Mouse (Mus musculus) spleen, postnatal 4 days (tissue): ENCODE measurements around the gene Cachd1.

ENCODE experiments used
- DNase-seq, 2 experiments: peaks; one replicate each; pipeline ENCODE4 v3.0.0; 2022; ENCODE audit warnings: low spot score in 2 of 2

The Cachd1 gene

DNA sequence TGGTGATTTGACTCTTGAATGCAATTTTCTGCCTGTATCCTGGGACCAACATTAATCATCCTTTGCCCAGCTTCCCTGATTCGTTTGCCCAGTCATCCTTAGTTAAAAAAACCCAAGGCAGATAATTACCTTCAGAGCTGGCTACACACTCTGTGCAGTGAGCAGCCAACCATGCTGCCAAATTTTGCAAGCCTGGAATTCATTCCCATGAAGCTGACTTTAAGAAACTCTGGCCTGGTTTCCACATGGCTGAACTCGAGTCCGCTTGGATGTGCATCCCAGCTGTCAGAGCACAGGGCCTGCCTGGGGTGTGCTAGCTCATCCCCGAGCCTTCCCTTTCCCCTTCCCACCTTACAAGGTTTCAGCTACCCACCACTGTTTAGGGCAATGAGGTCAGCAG lies 214.5 kb downstream of the Cachd1 start:
- DNase-seq, result no peak

DNA sequence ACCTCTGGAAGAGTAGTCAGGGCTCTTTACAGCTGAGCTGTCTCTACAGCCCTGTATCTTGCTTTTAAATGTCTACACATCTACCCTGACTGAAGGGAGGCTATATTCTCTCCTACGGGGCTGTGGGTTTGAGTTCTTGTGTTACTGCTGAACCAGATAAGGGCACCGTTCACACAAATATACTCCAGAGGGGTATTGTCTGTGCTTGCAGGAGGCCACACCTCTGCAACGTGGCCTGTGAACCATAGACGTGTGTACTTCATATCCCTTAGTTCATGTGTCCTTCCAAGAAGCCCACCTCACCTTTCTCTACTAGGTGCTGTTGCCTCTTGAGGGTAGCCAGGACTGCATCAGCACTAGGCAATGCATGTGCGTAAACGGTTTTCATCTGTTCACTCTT lies 215.6 kb downstream of the Cachd1 start:
- no peak for DNase-seq

DNA sequence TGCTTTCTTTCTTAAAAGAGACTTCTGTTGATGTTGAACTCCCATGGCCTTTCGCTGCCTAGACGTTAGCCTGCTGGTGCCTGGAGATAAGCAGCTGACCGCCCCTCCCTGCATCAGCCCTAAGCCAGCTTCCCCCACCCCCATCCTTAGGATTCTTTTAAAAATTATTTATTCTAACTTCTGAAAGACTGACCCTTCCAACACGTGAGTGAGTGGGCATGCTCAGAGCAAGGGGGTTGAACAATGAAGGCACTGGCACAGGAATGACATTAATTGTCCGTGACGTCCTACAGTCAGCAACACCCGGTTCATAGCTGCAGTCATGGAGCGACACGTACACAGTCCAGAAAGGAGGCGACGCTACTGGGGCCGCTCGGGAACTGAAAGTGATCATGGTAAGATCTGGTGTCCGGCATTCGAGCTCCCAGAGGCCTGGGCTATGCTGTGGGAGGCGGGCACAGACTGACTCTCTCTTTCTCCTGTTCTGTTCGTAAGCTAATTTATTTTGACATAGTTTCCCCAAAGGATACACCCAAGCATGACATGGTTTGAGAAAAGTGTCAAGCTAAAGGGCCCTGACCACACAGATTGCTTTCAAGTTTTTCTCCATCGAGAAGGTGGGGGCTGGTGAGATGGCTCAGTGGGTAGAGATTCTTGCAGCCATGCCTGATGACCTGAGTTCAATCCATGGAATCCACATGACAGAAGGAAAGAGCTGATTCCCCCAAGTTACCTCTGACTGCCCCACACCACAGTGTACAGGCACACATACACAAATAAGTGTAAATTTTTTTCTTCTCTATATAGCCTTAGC lies 218.2 kb downstream of the Cachd1 start:
- DNase-seq, result peak; percentile 54 to 68

DNA sequence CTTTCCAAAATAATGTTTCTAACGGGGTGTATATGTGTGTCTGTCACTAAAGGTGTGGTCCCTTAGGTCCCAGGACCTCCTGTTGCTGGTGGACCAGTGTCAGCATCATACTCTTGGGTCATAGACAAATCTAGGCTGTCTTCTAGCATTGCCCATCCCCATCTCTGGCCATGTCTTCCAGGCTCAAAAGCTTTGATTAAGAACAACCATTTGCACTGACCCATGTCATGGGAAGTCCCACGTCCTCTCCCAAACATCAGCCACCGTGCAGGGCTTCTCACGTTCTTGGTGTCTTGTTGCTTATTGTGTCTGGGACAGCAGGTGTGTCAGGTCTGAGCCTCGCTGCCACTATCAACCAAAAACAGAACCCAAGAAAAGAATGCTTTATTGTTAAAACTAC lies 219.1 kb downstream of the Cachd1 start:
- no peak for DNase-seq

DNA sequence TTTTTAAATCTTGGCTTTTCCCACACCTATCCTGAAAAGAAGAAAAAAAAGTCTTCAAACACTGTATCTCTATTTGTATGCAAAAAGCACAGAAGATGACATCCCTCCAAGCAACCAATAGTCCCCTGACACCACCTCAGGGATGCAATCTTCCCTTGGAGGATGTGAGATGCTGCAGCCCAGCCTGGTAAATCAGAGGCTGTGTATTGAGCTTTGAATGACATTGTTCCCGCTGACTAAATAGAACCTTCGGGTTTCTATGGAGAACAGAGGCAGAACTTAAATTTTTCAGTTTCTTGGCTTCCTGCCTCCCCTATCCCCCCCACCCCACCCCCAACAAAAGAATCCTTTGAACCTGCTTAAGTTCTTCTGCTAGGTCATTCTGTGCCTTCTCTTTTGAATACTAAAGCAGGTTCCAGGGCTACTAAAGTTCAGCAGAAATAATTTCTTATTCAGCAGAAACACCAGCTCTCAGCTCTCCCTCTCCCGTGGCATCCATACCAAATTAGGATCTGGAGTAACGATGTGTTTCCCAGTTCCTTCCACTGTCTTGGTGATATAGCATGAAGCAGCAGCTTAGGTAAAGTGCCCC lies 219.7 kb downstream of the Cachd1 start:
- DNase-seq, result no peak

DNA sequence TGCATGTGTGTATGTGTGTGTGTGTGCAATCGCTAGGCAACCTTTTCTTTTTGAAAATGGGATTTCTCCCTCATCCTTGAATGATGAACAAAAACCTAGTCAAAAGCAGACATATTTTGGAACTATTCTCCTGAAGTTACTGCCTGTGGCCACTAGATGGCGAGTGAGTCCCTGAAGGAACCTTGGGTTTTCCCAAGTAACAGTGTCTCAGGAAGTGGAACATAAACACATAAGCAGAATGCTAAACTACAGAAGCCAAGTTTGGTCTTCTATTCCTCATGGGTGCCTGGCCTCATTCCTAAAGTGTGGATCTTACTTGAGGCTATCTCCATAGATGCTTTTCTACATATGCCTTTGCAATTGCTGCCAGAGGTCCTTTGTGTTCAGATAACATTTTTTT lies 221.7 kb downstream of the Cachd1 start:
- DNase-seq, result no peak

DNA sequence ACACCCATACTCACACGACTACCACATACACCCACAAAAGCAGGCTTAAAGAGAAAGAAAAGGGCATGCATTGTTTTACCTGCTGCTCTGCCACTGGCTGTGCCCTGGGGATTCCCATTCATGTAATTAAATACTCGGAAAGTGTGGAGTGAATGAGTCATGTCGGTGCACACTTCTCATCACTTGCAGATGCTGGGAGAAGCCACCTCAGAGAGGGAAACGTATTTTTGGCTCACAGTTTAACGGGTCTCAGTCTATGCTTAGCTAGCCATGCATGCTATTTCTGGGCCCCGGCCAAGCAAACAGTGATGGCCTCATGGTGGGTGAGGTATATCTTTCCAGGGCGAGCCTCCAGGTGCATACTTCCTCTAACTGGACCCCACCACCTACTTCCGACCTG lies 222.4 kb downstream of the Cachd1 start:
- no peak for DNase-seq

DNA sequence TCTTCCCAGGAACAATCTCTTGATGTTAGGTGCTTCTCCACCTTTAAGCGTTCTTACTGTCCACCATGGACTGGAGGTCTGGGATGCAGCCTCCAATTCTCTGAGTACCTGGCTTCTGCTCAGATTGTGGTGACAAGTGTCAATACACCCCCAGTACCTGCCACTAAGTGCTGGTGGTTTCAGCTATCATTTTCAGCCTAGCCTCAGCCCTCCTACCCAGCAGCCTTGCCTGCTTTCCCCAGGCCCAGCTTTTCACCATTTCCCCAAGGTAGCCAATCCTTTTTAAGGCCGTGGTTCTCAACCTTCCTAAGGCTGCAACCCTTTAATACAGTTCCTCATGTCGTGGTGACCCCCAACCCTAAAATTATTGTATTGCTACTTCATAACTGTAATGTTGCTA lies 224.1 kb downstream of the Cachd1 start:
- DNase-seq, result no peak

DNA sequence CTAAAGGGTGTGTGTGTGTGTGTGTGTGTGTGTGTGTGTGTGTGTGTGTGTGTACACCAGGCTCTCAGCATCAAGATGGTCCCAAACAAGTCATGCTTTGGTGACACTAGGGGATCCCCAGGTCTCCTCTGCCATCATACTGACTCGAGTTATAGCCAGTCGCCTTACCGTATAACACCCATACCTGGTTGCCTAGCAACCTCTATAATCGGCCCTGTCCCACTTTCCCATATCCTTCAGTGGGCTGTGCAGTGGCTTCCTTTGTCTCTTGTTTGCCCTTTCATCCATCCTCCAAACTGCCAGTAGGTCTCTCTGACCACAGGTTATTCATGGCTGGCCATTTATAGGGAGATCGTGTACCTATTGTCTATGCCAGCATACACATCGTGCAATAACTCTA lies 224.6 kb downstream of the Cachd1 start:
- no peak for DNase-seq

DNA sequence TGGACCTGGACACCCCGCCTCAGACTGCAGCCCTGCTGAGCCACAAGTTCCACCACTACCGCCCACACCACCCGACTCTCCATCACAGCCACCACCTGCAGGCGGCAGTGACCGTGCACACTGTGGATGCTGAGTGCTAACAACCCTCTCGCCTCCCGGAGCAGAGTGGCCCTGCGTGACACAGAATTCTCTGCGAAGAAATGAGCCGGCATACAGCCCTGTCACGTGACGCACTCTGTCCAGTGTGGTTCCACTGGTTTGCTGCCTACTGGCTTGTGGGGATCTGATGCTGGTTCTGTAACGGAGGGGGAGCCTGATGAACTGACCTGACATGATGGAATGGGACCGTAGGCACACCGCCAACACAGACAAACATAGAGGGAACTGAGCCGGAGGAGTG lies 226.5 kb downstream of the Cachd1 start:
- DNase-seq, result no peak

DNA sequence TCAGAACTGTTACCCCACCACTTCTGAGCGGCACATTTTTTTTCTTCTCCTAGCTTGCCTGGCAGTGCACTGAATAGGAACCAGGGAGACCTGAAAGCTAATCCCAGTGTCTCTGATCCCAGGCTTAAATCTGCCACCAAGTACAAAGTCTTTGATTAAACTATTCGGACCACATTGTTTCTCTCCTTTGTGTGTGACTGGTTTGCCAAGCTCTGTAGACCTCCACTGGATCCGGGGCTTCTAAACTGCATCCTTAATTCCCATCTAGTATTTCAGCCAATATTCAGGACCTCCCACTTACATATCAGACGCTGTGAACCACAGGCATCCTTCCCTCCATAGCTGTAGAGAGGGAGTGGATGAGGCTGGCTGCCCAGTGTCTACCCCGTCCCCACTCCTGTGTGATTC lies 231.9 kb downstream of the Cachd1 start:
- DNase-seq, result no peak

DNA sequence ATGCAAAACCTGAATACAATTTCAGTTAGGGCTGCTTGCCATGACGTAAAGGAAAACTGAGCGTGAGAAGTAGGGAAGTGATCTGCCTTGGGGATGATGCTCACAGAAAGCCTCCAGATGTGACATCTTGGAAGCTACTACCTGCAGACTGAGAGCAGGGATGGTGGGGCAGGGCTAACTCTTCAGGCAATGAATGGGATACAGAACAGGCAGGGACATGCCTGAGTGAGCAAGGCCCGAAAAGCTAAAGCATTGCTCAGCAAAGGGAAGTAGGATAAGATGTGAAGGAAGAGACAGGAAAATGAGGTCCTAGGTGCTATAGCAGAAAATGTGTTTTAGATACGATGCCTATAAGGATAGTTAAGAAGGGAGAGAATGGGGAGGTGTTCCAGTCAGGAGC lies 232.6 kb downstream of the Cachd1 start:
- no peak for DNase-seq

DNA sequence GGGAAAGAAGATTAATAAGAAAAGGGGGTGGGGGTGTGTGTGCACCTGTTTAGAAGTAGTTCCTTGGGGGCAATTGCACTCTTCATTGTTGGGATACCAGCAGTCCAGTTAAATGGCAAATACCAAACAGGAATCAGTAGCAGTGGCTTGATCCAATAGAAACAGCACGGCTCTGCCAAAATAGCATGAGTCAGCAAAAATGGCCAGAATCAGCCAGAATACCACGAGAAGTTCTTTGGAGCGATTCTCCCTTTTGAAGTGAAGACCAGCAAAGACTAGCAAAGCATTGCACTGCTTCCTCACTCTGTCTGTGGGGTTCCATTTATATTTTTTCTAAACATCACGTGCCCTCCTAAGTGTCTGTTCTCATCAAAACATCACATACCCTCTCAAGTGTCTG lies 241.3 kb downstream of the Cachd1 start:
- DNase-seq, result no peak

DNA sequence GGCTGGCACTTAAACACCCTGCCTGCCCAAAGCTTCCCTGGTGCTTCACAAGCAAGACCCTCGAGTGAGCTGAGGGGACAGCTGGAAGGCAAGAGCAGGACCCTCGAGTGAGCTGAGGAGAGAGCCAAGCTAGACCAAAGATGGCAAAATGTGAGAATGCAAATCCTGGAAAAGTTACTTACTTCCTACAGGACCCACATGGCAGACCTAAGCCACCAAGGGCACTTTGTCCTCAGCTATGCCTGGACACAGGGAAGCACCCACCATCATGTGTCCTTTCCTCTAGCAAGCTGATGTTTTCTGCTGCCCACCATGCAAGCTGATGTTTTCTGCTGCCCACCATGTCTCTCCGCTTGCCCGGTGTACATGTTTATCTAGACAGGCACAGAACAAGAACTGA lies 244.1 kb downstream of the Cachd1 start, which contains the start of gene Gm10577:
TSS of gene Gm10577 (minus strand) at position 101 of the 400 bp plus-strand sequence.
- DNase-seq, result no peak

DNA sequence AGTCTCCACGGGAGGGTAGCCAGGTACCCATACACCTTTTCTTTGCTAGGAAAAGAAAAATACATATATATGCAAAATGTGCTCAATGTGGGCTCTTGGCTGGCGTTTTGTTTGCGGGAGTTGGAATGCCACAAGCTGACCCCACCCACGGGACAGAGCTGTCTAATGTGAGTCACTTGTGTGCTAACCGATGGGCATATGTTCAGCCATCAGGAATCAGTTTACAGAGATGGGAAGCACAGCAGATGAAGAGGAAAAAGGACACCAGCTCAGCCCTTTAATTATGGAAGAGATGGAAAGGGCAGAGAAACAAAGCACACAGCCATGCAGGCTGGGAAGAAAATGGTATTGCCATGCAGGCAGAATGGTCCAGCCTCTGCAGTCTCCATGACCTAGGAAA lies 250.1 kb downstream of the Cachd1 start:
- no peak for DNase-seq

DNA sequence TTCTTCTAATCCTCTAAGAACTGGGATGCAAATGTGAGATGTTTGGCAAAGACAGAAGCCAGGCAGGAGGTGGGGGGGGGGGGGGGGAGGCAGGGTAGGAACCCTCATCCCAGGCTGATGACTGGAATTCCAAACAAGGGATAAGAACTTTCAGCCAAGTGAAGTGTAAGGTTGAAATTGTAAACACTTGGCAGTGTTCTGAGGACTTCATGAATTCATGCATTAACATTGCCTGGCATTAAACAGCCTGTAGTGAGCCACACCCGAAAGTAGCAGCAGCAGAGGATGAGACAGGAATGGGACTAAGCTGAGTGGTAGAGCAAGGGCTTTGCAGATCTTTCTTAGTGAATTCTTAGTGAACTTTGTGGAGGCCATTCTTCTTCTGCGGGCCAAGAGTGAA lies 250.5 kb downstream of the Cachd1 start:
- DNase-seq, result no peak

DNA sequence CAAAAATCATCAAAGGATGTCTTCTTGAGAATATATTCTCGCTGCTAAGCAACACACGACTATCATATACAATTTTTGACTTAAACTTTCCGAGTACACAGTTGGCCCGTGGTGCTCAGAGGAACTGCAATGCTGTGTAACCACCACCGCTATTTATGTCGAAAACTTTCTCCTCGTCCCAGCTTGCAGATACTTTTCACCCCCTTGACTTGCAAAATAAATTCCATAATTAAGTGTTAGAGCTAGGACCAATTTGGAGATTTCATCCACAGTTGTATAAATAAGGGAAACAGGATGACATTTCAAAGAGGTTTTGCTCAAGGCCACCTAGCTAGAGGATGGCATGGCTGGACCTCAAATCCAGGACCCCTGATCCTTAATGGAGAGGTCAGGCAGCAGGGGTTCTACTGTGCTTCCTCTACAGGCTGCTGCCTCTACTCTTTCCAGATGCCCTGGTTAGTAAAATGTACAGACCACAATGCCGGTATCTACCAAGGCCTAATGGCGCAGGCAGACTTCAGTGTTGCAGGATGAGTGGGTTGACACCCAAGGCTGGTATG lies 251.5 kb downstream of the Cachd1 start:
- no peak for DNase-seq

DNA sequence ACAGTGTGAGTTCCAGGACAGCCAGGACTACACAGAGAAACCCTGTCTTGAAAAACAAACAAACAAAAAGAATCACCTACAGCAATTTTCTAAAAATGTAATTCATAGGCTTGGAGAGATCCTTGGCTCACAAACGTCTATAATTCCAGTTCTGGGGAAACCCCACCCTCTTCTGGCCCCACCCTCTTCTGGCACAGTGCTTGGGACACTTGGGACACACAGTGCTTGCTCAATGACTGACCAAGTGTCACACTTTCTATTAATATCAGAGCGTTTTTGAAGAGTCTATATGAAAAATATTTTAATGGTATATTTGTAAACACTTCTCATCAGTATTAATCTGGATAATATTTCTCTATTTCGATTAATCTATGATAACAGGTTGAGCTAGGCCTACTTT lies 256.6 kb downstream of the Cachd1 start:
- no peak for DNase-seq

DNA sequence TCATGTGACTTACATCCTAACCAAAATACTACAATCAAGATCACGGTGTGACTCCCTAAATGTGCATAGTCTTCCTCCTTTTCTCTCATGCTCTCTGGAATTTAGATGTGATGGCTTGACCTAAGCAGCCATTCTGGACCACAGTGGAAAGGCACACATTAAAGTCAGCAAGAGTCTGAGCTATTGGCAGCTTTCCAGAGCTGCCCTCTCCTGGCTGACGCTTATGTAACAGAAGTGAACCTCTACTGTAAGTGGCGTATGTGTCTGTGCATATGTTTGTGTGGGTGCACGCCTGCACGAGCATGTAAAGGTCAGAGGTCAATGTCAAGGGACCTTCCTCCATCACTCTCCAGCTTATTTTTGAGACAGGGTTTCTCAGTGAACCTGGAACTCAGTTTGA lies 258.7 kb downstream of the Cachd1 start:
- no peak for DNase-seq

DNA sequence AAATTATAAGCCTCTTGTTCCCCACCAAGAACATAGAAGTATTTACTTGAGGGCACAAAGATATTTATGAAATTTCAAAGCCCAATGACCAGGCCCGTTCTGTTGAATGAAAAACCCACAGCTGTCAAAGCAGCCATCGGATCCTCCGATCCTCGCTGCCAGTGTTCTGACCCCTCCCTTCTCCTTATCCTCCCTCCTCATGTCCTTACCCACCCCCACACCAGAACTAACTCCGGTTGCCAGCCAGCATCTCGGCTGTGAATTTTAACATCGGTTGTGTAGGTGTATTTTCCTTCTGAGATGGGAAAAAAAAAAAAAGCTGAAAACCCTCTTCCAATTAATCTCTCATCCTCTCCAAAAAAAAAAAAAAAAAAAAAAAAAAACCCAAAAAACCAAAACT lies 260.7 kb downstream of the Cachd1 start:
- DNase-seq, result no peak

DNA sequence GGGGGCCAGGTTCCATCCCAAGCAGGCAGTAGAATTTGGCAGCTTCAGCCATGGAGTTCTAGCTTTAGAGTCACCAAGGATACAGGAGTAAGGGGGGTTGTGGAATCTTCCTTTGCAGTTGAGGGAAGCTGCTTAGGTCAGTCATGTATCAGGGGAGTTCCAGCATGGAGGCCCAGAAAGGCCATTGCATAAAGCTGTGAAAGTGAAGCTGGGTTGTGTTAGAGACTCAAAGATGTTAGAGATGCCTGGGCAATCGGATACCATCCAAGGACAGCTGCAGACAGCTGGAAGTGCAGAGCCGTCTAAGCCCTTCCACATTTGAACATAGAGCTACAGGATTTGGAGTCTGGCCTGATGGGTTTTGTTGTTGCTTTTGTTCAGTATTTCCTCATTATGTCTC lies 267.2 kb downstream of the Cachd1 start:
- DNase-seq, result no peak

DNA sequence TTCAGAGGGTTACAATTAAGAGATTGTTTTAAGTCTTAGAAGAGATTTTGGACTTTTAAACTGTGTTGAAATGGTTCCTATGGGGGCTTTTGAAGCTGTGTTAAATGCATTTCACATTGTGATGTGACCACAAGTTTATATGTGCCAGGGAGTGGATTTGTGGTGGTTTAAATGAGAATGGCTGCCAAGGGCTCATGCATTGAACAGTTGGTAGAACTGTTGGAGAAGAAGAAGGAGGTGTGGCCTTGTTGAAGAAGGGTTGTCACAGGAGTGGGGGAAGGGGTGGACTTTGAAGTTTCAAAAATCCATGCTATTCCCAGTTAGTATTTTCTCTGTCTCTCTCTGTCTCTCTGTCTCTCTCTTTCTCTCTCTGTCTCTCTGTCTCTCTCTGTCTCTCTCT lies 267.7 kb downstream of the Cachd1 start:
- no peak for DNase-seq

DNA sequence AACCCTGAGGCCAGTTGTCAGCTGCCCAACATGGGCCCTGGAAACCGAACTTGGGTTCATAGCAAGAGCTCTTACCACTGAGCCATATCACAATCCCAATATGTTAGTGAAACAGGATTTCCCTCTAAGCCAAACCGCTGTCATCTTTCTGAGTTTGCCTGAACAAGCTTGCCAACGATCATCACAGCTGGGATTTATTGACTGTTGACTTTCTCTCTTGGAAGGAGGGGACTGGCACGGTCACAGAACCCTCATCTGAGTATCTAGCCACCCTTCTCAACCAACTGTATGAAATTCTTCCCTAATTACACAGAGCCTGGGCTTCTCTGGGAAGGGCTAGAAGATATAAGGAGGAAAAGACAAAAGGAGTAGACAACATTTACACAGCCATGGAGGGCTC lies 270.1 kb downstream of the Cachd1 start:
- no peak for DNase-seq
